Mouse (Mus musculus): ENCODE results near the gene Fancg. TPM values are rescaled to one million over a fixed set of nuclear protein-coding genes. Genes with fewer than 3 reads are reported as not detected.

Fancg gene
- total and polyA plus RNA-seq, 3 experiments, result 11.4 to 24.6 TPM; not detected in 1

GRCm38 (mm10) chr4:43058753-43059654 lies 48.7 kb upstream of the Fancg start, which contains the start of gene Unc13b:
TSS of gene Unc13b (plus strand) at chr4:43058953.
- H3K27ac ChIP-seq (ENCODE audit: control insufficient read depth, low read depth, low read length), result peak within 1 kb of the TSS; percentile 15; the same call in 1 of the 2 replicates
- no peaks in the 10 kb centered on the region for H3K9me3 ChIP-seq (replicated peaks; ENCODE audit: insufficient read depth, low read length)
- peak within 1 kb of the TSS; percentile 86 for H3K9ac ChIP-seq (ENCODE audit: control insufficient read depth, low read depth, low read length, poor library complexity, severe bottlenecking)
- H3K36me3 ChIP-seq (ENCODE audit: control insufficient read depth in 1 of 2, insufficient read depth in 2 of 2, low read length in 2 of 2), result peaks cover 0 to 10% of the 10 kb centered on the region in 2 experiments; a peak in 2 of 4 replicates
- H3K4me1 ChIP-seq (ENCODE audit: control insufficient read depth in 1 of 2, insufficient read depth in 2 of 2, low read length in 2 of 2), result peaks cover 3 to 7% of the 10 kb centered on the region in 2 experiments; a peak in 3 of 4 replicates
- H3K4me3 ChIP-seq (ENCODE audit: control insufficient read depth in 1 of 2, insufficient read depth in 1 of 2, low read depth in 2 of 2, low read length in 2 of 2), result peak within 1 kb of the TSS; percentile 77 to 82
- no peaks in the 10 kb centered on the region for H3K27me3 ChIP-seq (ENCODE audit: control insufficient read depth in 1 of 2, insufficient read depth in 2 of 2, low read length in 2 of 2)
- peak; percentile 98 for DNase-seq (ENCODE audit: low read depth, low spot score)
- no peaks in the 10 kb centered on the region; the same call in 1 of the 2 replicates for H3K79me2 ChIP-seq (ENCODE audit: control insufficient read depth, insufficient read depth, low read length, poor library complexity)
- no peak; the same call in 1 of the 2 replicates for TF ChIP-seq SIN3A (IDR thresholded peaks at IDR 0.05; ENCODE audit: low read length)
- 0 out of 2 replicates have a peak, but pooled peaks have one; percentile 74 for TF ChIP-seq UBTF (IDR thresholded peaks at IDR 0.05; ENCODE audit: borderline replicate concordance, insufficient read depth, low read depth, low read length)
- no peak for TF ChIP-seq GATA1 (IDR thresholded peaks at IDR 0.05; ENCODE audit: low read depth, low read length)
- TF ChIP-seq HCFC1 (IDR thresholded peaks at IDR 0.05; ENCODE audit: low read depth, low read length), result peak; percentile 34; the same call in 1 of the 2 replicates
- TF ChIP-seq MEF2A (IDR thresholded peaks at IDR 0.05; ENCODE audit: extremely low read depth, insufficient replicate concordance, low read depth, low read length, poor library complexity, severe bottlenecking), result no peak
- no peak for TF ChIP-seq RAD21 (IDR thresholded peaks at IDR 0.05; ENCODE audit: low read depth, low read length)
- TF ChIP-seq ETS1 (IDR thresholded peaks at IDR 0.05; ENCODE audit: low read depth, low read length), result no peak
- TF ChIP-seq TAL1 (IDR thresholded peaks at IDR 0.05; ENCODE audit: low read length), result no peak
- TF ChIP-seq ZNF384 (IDR thresholded peaks at IDR 0.05; ENCODE audit: low read depth, low read length), result no peak
- peak; percentile 38; the same call in 1 of the 2 replicates for TF ChIP-seq BHLHE40 (IDR thresholded peaks at IDR 0.05; ENCODE audit: borderline replicate concordance, low read depth, low read length)
- no peak for TF ChIP-seq RCOR1 (IDR thresholded peaks at IDR 0.05; ENCODE audit: low read depth, low read length)
- TF ChIP-seq TCF12 (IDR thresholded peaks at IDR 0.05; ENCODE audit: low read depth, low read length), result no peak
- TF ChIP-seq POLR2A (IDR thresholded peaks at IDR 0.05; ENCODE audit: control insufficient read depth in 1 of 2, insufficient read depth in 1 of 2, low read depth in 1 of 2, low read length in 2 of 2, poor library complexity in 1 of 2), result peak; percentile 51 to 80; a peak in 3 of 4 replicates
- TF ChIP-seq ZKSCAN1 (IDR thresholded peaks at IDR 0.05; ENCODE audit: low read depth, low read length), result no peak
- no peak for TF ChIP-seq JUND (IDR thresholded peaks at IDR 0.05; ENCODE audit: low read depth, low read length)
- no peak for TF ChIP-seq USF2 (IDR thresholded peaks at IDR 0.05; ENCODE audit: borderline replicate concordance in 1 of 2, insufficient read depth in 1 of 2, low read depth in 1 of 2, low read length in 2 of 2)
- no peak for TF ChIP-seq CTCF (IDR thresholded peaks at IDR 0.05 in 2 of 3, conservative IDR thresholded peaks at IDR 0.05 in 1 of 3; ENCODE audit: control insufficient read depth in 1 of 3, insufficient read depth in 1 of 3, low read depth in 2 of 3, low read length in 3 of 3, poor library complexity in 1 of 3, severe bottlenecking in 1 of 3)
- peak; percentile 60; the same call in 1 of the 2 replicates for TF ChIP-seq POLR2AphosphoS2 (IDR thresholded peaks at IDR 0.05; ENCODE audit: low read length)
- TF ChIP-seq GABPA (IDR thresholded peaks at IDR 0.05; ENCODE audit: low read depth, low read length), result no peak
- no peak for TF ChIP-seq NRF1 (IDR thresholded peaks at IDR 0.05; ENCODE audit: insufficient read depth, low read depth, low read length, poor library complexity, severe bottlenecking)
- no peak for TF ChIP-seq EP300 (IDR thresholded peaks at IDR 0.05; ENCODE audit: low read depth in 1 of 2, low read length in 2 of 2)
- TF ChIP-seq KAT2A (conservative IDR thresholded peaks at IDR 0.05; ENCODE audit: low read depth, low read length), result no peak; the same call in 1 of the 2 replicates
- TF ChIP-seq MAZ (IDR thresholded peaks at IDR 0.05; ENCODE audit: low read depth, low read length), result no peak
- TF ChIP-seq ZMIZ1 (IDR thresholded peaks at IDR 0.05; ENCODE audit: low read depth, low read length), result 0 out of 2 replicates have a peak, but pooled peaks have one; percentile 44
- TF ChIP-seq MYC (IDR thresholded peaks at IDR 0.05; ENCODE audit: low read depth, low read length), result no peak
- no peak for TF ChIP-seq ZC3H11A (IDR thresholded peaks at IDR 0.05; ENCODE audit: low read depth, low read length)
- TF ChIP-seq MYB (IDR thresholded peaks at IDR 0.05; ENCODE audit: low read depth, low read length), result no peak
- TF ChIP-seq USF1 (IDR thresholded peaks at IDR 0.05; ENCODE audit: low read depth, low read length), result no peak
- no peak for TF ChIP-seq ELF1 (IDR thresholded peaks at IDR 0.05; ENCODE audit: low read depth, low read length)
- peak; percentile 67; the same call in 1 of the 2 replicates for TF ChIP-seq NELFE (IDR thresholded peaks at IDR 0.05; ENCODE audit: low read depth, low read length)
- TF ChIP-seq MAX (IDR thresholded peaks at IDR 0.05; ENCODE audit: low read length), result peak; percentile 51; the same call in 1 of the 2 replicates
- TF ChIP-seq SMC3 (IDR thresholded peaks at IDR 0.05; ENCODE audit: low read depth, low read length), result no peak
- TF ChIP-seq CHD1 (IDR thresholded peaks at IDR 0.05; ENCODE audit: low read depth, low read length), result no peak
- peak; percentile 48 for TF ChIP-seq MXI1 (IDR thresholded peaks at IDR 0.05; ENCODE audit: low read depth, low read length)
